In the genomic region with DNA sequence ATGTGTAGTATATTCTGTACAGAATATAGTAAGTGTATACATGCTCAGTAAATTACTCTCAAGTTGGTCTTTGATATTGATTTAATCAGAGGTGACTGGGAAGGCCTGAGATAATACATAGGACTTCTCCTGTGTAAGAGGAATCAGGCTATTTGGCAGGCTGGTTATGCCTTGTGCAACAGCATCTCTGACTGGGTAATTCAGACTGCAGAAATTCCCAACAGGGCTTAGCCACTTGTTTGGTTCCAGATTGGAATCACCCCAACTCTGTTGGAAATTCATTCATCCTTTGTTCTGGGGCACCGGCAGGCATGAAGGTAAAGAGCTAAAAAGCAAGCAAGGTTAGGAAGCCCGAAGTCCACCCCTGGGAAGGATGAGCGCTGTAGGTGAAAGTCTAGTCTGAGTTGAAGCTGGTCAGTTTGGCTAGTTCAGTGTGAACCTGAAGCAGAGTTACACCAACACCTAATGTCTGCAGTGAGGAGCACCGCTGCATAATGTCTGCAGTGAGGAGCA, we compare ENCODE assay signal across 18 mouse cellular contexts. TPM values are rescaled to one million over a fixed set of nuclear protein-coding genes. Genes with fewer than 3 reads are reported as not detected.
"Had no signal": no experiment of that assay in that cellular context is flagged by ENCODE, and none has a peak within 500 bp of the region (broad histone marks: within the 10 kb centered on the region; RNA-seq: fewer than 3 reads in every experiment).

No protein-coding gene starts in this region.

- H3K9me3 ChIP-seq: kidney, embryonic 15.5 days; limb, embryonic 15.5 days; megakaryocyte, embryonic 14.5 days; midbrain, embryonic 12.5 days; neural tube, embryonic 13.5 days; stomach, embryonic 15.5 days had no signal

- H3K27ac ChIP-seq: kidney, embryonic 15.5 days; left cerebral cortex, adult 2 months; limb, embryonic 15.5 days; liver, embryonic 14.5 days; midbrain, embryonic 12.5 days; neural tube, embryonic 13.5 days; stomach, embryonic 15.5 days had no signal

- ATAC-seq: lung, postnatal 0 days; midbrain, embryonic 16.5 days had no signal

- H3K4me2 ChIP-seq: kidney, embryonic 15.5 days; limb, embryonic 15.5 days; midbrain, embryonic 12.5 days; neural tube, embryonic 13.5 days; stomach, embryonic 15.5 days had no signal

- H3K4me1 ChIP-seq: megakaryocyte, embryonic 14.5 days; midbrain, embryonic 12.5 days; neural tube, embryonic 13.5 days; stomach, embryonic 15.5 days had no signal

- DNase-seq: kidney, postnatal 14 days; lung, adult 18-20 months; lung, postnatal 4 days; retina, postnatal 1 day; right cerebral cortex, postnatal 4 days; thymus, postnatal 4 days had no signal

- H3K36me3 ChIP-seq: kidney, embryonic 15.5 days; limb, embryonic 15.5 days; midbrain, embryonic 12.5 days; neural tube, embryonic 13.5 days; stomach, embryonic 15.5 days had no signal

- H3K27me3 ChIP-seq: kidney, embryonic 15.5 days; limb, embryonic 15.5 days; midbrain, embryonic 12.5 days; neural tube, embryonic 13.5 days; stomach, embryonic 15.5 days had no signal

- H3K9ac ChIP-seq: kidney, embryonic 15.5 days; limb, embryonic 15.5 days; liver, embryonic 14.5 days; midbrain, embryonic 12.5 days; neural tube, embryonic 13.5 days; stomach, embryonic 15.5 days had no signal

- H3K4me3 ChIP-seq: kidney, embryonic 15.5 days; left cerebral cortex, adult 2 months; limb, embryonic 15.5 days; megakaryocyte, embryonic 14.5 days; midbrain, embryonic 12.5 days; neural tube, embryonic 13.5 days; stomach, embryonic 15.5 days had no signal

RNA-seq across cellular contexts. Expression of a gene that starts 43.7 kb away (rescaled TPM):
- polyA plus RNA-seq: limb, embryonic 11.5 days; liver, embryonic 14.5 days; lung, postnatal 0 days; spleen, adult 2 months had no signal
